Mouse (Mus musculus): Measurements from ENCODE around the gene Npy1r.

The Npy1r gene

GRCm38 (mm10) chr8:66696970-66697843 lies at the start of gene Npy1r:
Gene Npy1r (plus strand): TSS chr8:66697192.
- DNase-seq (ENCODE audit: low read depth, low spot score) = no peak
- H3K36me3 ChIP-seq (ENCODE audit: control insufficient read depth, insufficient read depth, low read length, poor library complexity, severe bottlenecking) = no peaks in the 10 kb centered on the region
- no peaks in the 10 kb centered on the region for H3K27me3 ChIP-seq (ENCODE audit: control insufficient read depth, insufficient read depth, low read length, poor library complexity, severe bottlenecking)

GRCm38 (mm10) chr8:66681261-66681660 lies 15.7 kb upstream of the Npy1r start:
- Histone ChIP-seq H3K27me3 (ENCODE audit: control insufficient read depth, insufficient read depth, low read length, poor library complexity, severe bottlenecking) (no peaks in the 10 kb centered on the region), H3K36me3 (ENCODE audit: control insufficient read depth, insufficient read depth, low read length, poor library complexity, severe bottlenecking) (no peaks in the 10 kb centered on the region)
- no peak for DNase-seq (ENCODE audit: low read depth, low spot score)

GRCm38 (mm10) chr8:66687511-66688329 lies 9.3 kb upstream of the Npy1r start, which contains the start of gene Npy5r:
Gene Npy5r (minus strand): TSS chr8:66688128.
- Histone ChIP-seq H3K27me3 (ENCODE audit: control insufficient read depth, insufficient read depth, low read length, poor library complexity, severe bottlenecking) (no peaks in the 10 kb centered on the region), H3K36me3 (ENCODE audit: control insufficient read depth, insufficient read depth, low read length, poor library complexity, severe bottlenecking) (no peaks in the 10 kb centered on the region)
- no peak for DNase-seq (ENCODE audit: low read depth, low spot score)

GRCm38 (mm10) chr8:66688395-66688794 lies 8.6 kb upstream of the Npy1r start:
- H3K36me3 ChIP-seq (ENCODE audit: control insufficient read depth, insufficient read depth, low read length, poor library complexity, severe bottlenecking) = no peaks in the 10 kb centered on the region
- DNase-seq (ENCODE audit: low read depth, low spot score) = no peak
- no peaks in the 10 kb centered on the region for H3K27me3 ChIP-seq (ENCODE audit: control insufficient read depth, insufficient read depth, low read length, poor library complexity, severe bottlenecking)

- no peak for DNase-seq (ENCODE audit: low read depth, low spot score)
- Histone ChIP-seq H3K27me3 (ENCODE audit: control insufficient read depth, insufficient read depth, low read length, poor library complexity, severe bottlenecking) (no peaks in the 10 kb centered on the region), H3K36me3 (ENCODE audit: control insufficient read depth, insufficient read depth, low read length, poor library complexity, severe bottlenecking) (no peaks in the 10 kb centered on the region)
These were observed 8.2 kb upstream of the Npy1r start for GRCm38 (mm10) chr8:66688799-66689198.

- no peak for DNase-seq (ENCODE audit: low read depth, low spot score)
- Histone ChIP-seq H3K36me3 (ENCODE audit: control insufficient read depth, insufficient read depth, low read length, poor library complexity, severe bottlenecking) (no peaks in the 10 kb centered on the region), H3K27me3 (ENCODE audit: control insufficient read depth, insufficient read depth, low read length, poor library complexity, severe bottlenecking) (no peaks in the 10 kb centered on the region)
These were observed 6.6 kb upstream of the Npy1r start for GRCm38 (mm10) chr8:66690402-66690801.

GRCm38 (mm10) chr8:66698011-66698410 lies 1.0 kb downstream of the Npy1r start:
- H3K27me3 ChIP-seq (ENCODE audit: control insufficient read depth, insufficient read depth, low read length, poor library complexity, severe bottlenecking) = no peaks in the 10 kb centered on the region
- DNase-seq (ENCODE audit: low read depth, low spot score) = no peak
- H3K36me3 ChIP-seq (ENCODE audit: control insufficient read depth, insufficient read depth, low read length, poor library complexity, severe bottlenecking) = no peaks in the 10 kb centered on the region

- no peak for DNase-seq (ENCODE audit: low read depth, low spot score)
- Histone ChIP-seq H3K27me3 (ENCODE audit: control insufficient read depth, insufficient read depth, low read length, poor library complexity, severe bottlenecking) (no peaks in the 10 kb centered on the region), H3K36me3 (ENCODE audit: control insufficient read depth, insufficient read depth, low read length, poor library complexity, severe bottlenecking) (no peaks in the 10 kb centered on the region)
These were observed 1.8 kb downstream of the Npy1r start for GRCm38 (mm10) chr8:66698782-66699181.

GRCm38 (mm10) chr8:66714324-66714975 lies 17.5 kb downstream of the Npy1r start:
- no peak for DNase-seq (ENCODE audit: low read depth, low spot score)
- no peaks in the 10 kb centered on the region for H3K27me3 ChIP-seq (ENCODE audit: control insufficient read depth, insufficient read depth, low read length, poor library complexity, severe bottlenecking)
- no peaks in the 10 kb centered on the region for H3K36me3 ChIP-seq (ENCODE audit: control insufficient read depth, insufficient read depth, low read length, poor library complexity, severe bottlenecking)

- Histone ChIP-seq H3K36me3 (ENCODE audit: control insufficient read depth, insufficient read depth, low read length, poor library complexity, severe bottlenecking) (no peaks in the 10 kb centered on the region), H3K27me3 (ENCODE audit: control insufficient read depth, insufficient read depth, low read length, poor library complexity, severe bottlenecking) (no peaks in the 10 kb centered on the region)
- no peak for DNase-seq (ENCODE audit: low read depth, low spot score)
These were observed 25.8 kb downstream of the Npy1r start for GRCm38 (mm10) chr8:66722835-66723234.

- H3K27me3 ChIP-seq (ENCODE audit: control insufficient read depth, insufficient read depth, low read length, poor library complexity, severe bottlenecking) = no peaks in the 10 kb centered on the region
- DNase-seq (ENCODE audit: low read depth, low spot score) = no peak
- H3K36me3 ChIP-seq (ENCODE audit: control insufficient read depth, insufficient read depth, low read length, poor library complexity, severe bottlenecking) = no peaks in the 10 kb centered on the region
These were observed 32.5 kb downstream of the Npy1r start for GRCm38 (mm10) chr8:66729446-66729845.

GRCm38 (mm10) chr8:66731957-66732356 lies 35.0 kb downstream of the Npy1r start:
- no peak for DNase-seq (ENCODE audit: low read depth, low spot score)
- Histone ChIP-seq H3K27me3 (ENCODE audit: control insufficient read depth, insufficient read depth, low read length, poor library complexity, severe bottlenecking) (no peaks in the 10 kb centered on the region), H3K36me3 (ENCODE audit: control insufficient read depth, insufficient read depth, low read length, poor library complexity, severe bottlenecking) (no peaks in the 10 kb centered on the region)

GRCm38 (mm10) chr8:66742359-66742758 lies 45.4 kb downstream of the Npy1r start:
- Histone ChIP-seq H3K36me3 (ENCODE audit: control insufficient read depth, insufficient read depth, low read length, poor library complexity, severe bottlenecking) (no peaks in the 10 kb centered on the region), H3K27me3 (ENCODE audit: control insufficient read depth, insufficient read depth, low read length, poor library complexity, severe bottlenecking) (no peaks in the 10 kb centered on the region)
- DNase-seq (ENCODE audit: low read depth, low spot score) = no peak

GRCm38 (mm10) chr8:66745612-66746011 lies 48.6 kb downstream of the Npy1r start:
- no peaks in the 10 kb centered on the region for H3K36me3 ChIP-seq (ENCODE audit: control insufficient read depth, insufficient read depth, low read length, poor library complexity, severe bottlenecking)
- no peak for DNase-seq (ENCODE audit: low read depth, low spot score)
- H3K27me3 ChIP-seq (ENCODE audit: control insufficient read depth, insufficient read depth, low read length, poor library complexity, severe bottlenecking) = no peaks in the 10 kb centered on the region

GRCm38 (mm10) chr8:66751621-66752020 lies 54.6 kb downstream of the Npy1r start:
- no peak for DNase-seq (ENCODE audit: low read depth, low spot score)
- no peaks in the 10 kb centered on the region for H3K36me3 ChIP-seq (ENCODE audit: control insufficient read depth, insufficient read depth, low read length, poor library complexity, severe bottlenecking)
- no peaks in the 10 kb centered on the region for H3K27me3 ChIP-seq (ENCODE audit: control insufficient read depth, insufficient read depth, low read length, poor library complexity, severe bottlenecking)

Measured in splenic B cell, adult 2 months (primary cell).